Mouse (Mus musculus) layer of hippocampus, adult 9-10 months (tissue): ENCODE measurements at regions not wholly inside any gene's neighbourhood (a gene's known extent, or its start where the extent isn't known, plus 50 kb on each side); places are given as distances from the start of the nearest gene placed in this dataset.

Source experiments
- DNase-seq: peaks from one replicate; pipeline ENCODE4 v3.0.0; 2022; ENCODE audit warnings: low spot score

GRCm38 (mm10) chr14:95241946-95242345 is 639.1 kb upstream of the 4921530L21Rik start:
- no peak for DNase-seq

DNA sequence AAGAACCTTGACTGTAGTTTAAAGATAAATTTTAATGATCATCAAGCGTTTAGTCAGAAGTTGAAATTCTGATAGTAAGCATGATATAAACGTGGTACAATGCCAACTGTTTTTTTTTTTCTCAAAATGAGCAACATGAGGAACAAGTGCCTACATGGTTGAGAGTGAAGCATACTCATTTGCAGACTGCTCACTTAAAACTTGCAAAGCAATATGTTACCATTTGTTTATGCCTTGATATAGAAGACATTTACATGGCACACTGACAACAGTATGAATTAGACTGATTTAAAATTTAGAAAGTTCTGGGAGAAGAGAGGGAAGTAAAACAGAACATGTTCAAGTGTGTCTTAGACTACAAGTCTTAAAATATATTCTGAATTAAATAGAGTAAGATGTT is 632.2 kb upstream of the 4921530L21Rik start:
- DNase-seq = no peak

- DNase-seq = no peak
Measured at GRCm38 (mm10) chr14:95256110-95256509, 624.9 kb upstream of the 4921530L21Rik start.

- DNase-seq = no peak
Measured at GRCm38 (mm10) chr14:95281431-95281830, 599.6 kb upstream of the 4921530L21Rik start.

DNA sequence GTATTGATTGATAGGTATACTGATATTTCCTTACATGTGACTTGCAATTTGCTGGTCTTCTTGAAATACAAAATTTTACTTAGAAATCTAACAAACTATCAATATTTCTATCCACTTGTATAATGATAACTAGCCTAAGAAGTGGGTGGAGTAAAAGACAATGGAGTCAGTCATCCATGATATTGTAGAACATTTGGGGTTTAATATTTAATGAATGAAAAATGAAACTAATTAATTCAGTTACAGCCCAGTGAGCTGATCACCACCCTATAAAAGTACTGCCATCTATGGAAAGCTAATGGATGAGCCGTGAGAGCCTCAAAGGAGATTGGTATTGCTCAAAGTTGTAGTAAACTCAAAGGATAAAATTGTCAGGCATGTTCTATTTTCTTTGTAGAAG is 599.0 kb upstream of the 4921530L21Rik start:
- no peak for DNase-seq

GRCm38 (mm10) chr14:95314134-95314924 is 566.7 kb upstream of the 4921530L21Rik start:
- no peak for DNase-seq

DNA sequence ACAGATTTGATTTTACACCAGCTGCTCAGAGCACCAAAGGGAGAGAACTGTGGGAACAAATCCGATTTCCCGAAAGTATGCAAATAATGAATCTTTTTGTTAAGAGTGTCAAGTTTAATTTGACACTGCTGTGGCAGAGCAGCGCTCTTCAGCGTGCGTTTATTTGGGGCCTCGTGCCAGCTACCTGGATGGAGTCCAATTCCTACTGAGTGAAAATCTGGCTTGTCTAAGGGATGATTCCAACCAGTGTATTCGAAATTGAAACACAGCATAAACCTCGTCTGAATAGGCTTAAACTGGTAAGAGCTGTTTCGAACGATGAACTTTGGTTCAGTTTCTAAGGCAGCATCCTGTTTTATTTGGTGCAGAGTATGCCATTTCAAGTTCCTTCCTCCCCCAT is 524.1 kb upstream of the 4921530L21Rik start:
- peak; percentile 48 for DNase-seq
